Mouse (Mus musculus): ENCODE data around the gene Ptgis. TPM values are rescaled to one million over a fixed set of nuclear protein-coding genes. Genes with fewer than 3 reads are reported as not detected.

Gene Ptgis
- polyA plus RNA-seq, 1 experiment from 2014 or later: 20.6 TPM

GRCm38 (mm10) chr2:167221159-167221845, 19.1 kb downstream of the Ptgis start:
- H3K9ac ChIP-seq (replicated peaks; ENCODE audit: low read length): no peak overlapping the region
- H3K4me1 ChIP-seq (ENCODE audit: insufficient read depth, low read length): no peaks in the 10 kb centered on the region
- no peak for ATAC-seq (ENCODE audit: low FRiP score, low TSS enrichment)
- H3K9me3 ChIP-seq (ENCODE audit: low read length): no peaks in the 10 kb centered on the region
- H3K27me3 ChIP-seq (ENCODE audit: insufficient read depth, low read length): no peaks in the 10 kb centered on the region
- no peak overlapping the region for H3K4me2 ChIP-seq (replicated peaks; ENCODE audit: low read depth, low read length)
- no peak overlapping the region for H3K4me3 ChIP-seq (ENCODE audit: low read length)
- WGBS: 89% methylated on average over 13 of the region's 13 CpGs
- no peak overlapping the region for H3K27ac ChIP-seq (ENCODE audit: low read length)
- H3K36me3 ChIP-seq (ENCODE audit: insufficient read depth, low read length): peaks cover 5% of the 10 kb centered on the region; the same call in 1 of the 2 replicates

GRCm38 (mm10) chr2:167220736-167221135, 19.7 kb downstream of the Ptgis start:
- Histone ChIP-seq H3K36me3 (ENCODE audit: insufficient read depth, low read length) (peaks cover 9% of the 10 kb centered on the region; the same call in 1 of the 2 replicates), H3K4me1 (ENCODE audit: insufficient read depth, low read length) (no peaks in the 10 kb centered on the region), H3K27me3 (ENCODE audit: insufficient read depth, low read length) (no peaks in the 10 kb centered on the region), H3K9ac (replicated peaks; ENCODE audit: low read length) (no peak overlapping the region), H3K4me2 (replicated peaks; ENCODE audit: low read depth, low read length) (no peak overlapping the region), H3K4me3 (ENCODE audit: low read length) (no peak overlapping the region), H3K9me3 (ENCODE audit: low read length) (no peaks in the 10 kb centered on the region), H3K27ac (ENCODE audit: low read length) (no peak overlapping the region)
- ATAC-seq (ENCODE audit: low FRiP score, low TSS enrichment): no peak
- 89% methylated on average over 5 of the region's 5 CpGs for WGBS

GRCm38 (mm10) chr2:167219154-167219775, 21.1 kb downstream of the Ptgis start:
- peaks cover 10% of the 10 kb centered on the region; the same call in 1 of the 2 replicates for H3K36me3 ChIP-seq (ENCODE audit: insufficient read depth, low read length)
- peak; percentile 82 for ATAC-seq (ENCODE audit: low FRiP score, low TSS enrichment)

GRCm38 (mm10) chr2:167213666-167214065, 26.7 kb downstream of the Ptgis start:
- Histone ChIP-seq H3K9ac (replicated peaks; ENCODE audit: low read length) (no peak overlapping the region), H3K4me2 (replicated peaks; ENCODE audit: low read depth, low read length) (no peak overlapping the region), H3K27ac (ENCODE audit: low read length) (no peak overlapping the region), H3K27me3 (ENCODE audit: insufficient read depth, low read length) (no peaks in the 10 kb centered on the region), H3K9me3 (ENCODE audit: low read length) (0 out of 2 replicates have a peak, but pooled peaks cover 3% of the 10 kb centered on the region), H3K4me3 (ENCODE audit: low read length) (no peak overlapping the region), H3K36me3 (ENCODE audit: insufficient read depth, low read length) (0 out of 2 replicates have a peak, but pooled peaks cover 5% of the 10 kb centered on the region), H3K4me1 (ENCODE audit: insufficient read depth, low read length) (no peaks in the 10 kb centered on the region)
- WGBS: 91% methylated on average over 12 of the region's 12 CpGs
- no peak for ATAC-seq (ENCODE audit: low FRiP score, low TSS enrichment)

More at GRCm38 (mm10) chr2:167219154-167219775, 21.1 kb downstream of the Ptgis start:
- Histone ChIP-seq H3K9me3 (ENCODE audit: low read length) (no peaks in the 10 kb centered on the region), H3K4me2 (replicated peaks; ENCODE audit: low read depth, low read length) (no peak overlapping the region), H3K4me1 (ENCODE audit: insufficient read depth, low read length) (no peaks in the 10 kb centered on the region), H3K27me3 (ENCODE audit: insufficient read depth, low read length) (no peaks in the 10 kb centered on the region), H3K4me3 (ENCODE audit: low read length) (no peak overlapping the region), H3K9ac (replicated peaks; ENCODE audit: low read length) (no peak overlapping the region), H3K27ac (ENCODE audit: low read length) (no peak overlapping the region)
- WGBS: 44% methylated on average over 8 of the region's 8 CpGs

- Histone ChIP-seq H3K4me1 (ENCODE audit: insufficient read depth, low read length) (no peaks in the 10 kb centered on the region), H3K27ac (ENCODE audit: low read length) (no peak overlapping the region), H3K4me3 (ENCODE audit: low read length) (no peak overlapping the region), H3K4me2 (replicated peaks; ENCODE audit: low read depth, low read length) (no peak overlapping the region), H3K36me3 (ENCODE audit: insufficient read depth, low read length) (0 out of 2 replicates have a peak, but pooled peaks cover 5% of the 10 kb centered on the region), H3K27me3 (ENCODE audit: insufficient read depth, low read length) (no peaks in the 10 kb centered on the region), H3K9ac (replicated peaks; ENCODE audit: low read length) (no peak overlapping the region), H3K9me3 (ENCODE audit: low read length) (0 out of 2 replicates have a peak, but pooled peaks cover 3% of the 10 kb centered on the region)
- ATAC-seq (ENCODE audit: low FRiP score, low TSS enrichment): no peak
- 92% methylated on average over 3 of the region's 3 CpGs for WGBS
Observed at GRCm38 (mm10) chr2:167213076-167213475, 27.3 kb downstream of the Ptgis start.

- ATAC-seq (ENCODE audit: low FRiP score, low TSS enrichment): no peak
- Histone ChIP-seq H3K9ac (replicated peaks; ENCODE audit: low read length) (no peak overlapping the region), H3K4me2 (replicated peaks; ENCODE audit: low read depth, low read length) (no peak overlapping the region), H3K27me3 (ENCODE audit: insufficient read depth, low read length) (no peaks in the 10 kb centered on the region), H3K4me3 (ENCODE audit: low read length) (no peak overlapping the region), H3K36me3 (ENCODE audit: insufficient read depth, low read length) (0 out of 2 replicates have a peak, but pooled peaks cover 5% of the 10 kb centered on the region), H3K27ac (ENCODE audit: low read length) (no peak overlapping the region), H3K9me3 (ENCODE audit: low read length) (0 out of 2 replicates have a peak, but pooled peaks cover 3% of the 10 kb centered on the region), H3K4me1 (ENCODE audit: insufficient read depth, low read length) (no peaks in the 10 kb centered on the region)
- 96% methylated on average over 6 of the region's 6 CpGs for WGBS
Observed at GRCm38 (mm10) chr2:167212551-167212950, 27.9 kb downstream of the Ptgis start.

GRCm38 (mm10) chr2:167212089-167212488, 28.3 kb downstream of the Ptgis start:
- no peaks in the 10 kb centered on the region for H3K27me3 ChIP-seq (ENCODE audit: insufficient read depth, low read length)
- H3K27ac ChIP-seq (ENCODE audit: low read length): no peak overlapping the region
- 0 out of 2 replicates have a peak, but pooled peaks cover 5% of the 10 kb centered on the region for H3K36me3 ChIP-seq (ENCODE audit: insufficient read depth, low read length)
- no peak overlapping the region for H3K9ac ChIP-seq (replicated peaks; ENCODE audit: low read length)
- no peak overlapping the region for H3K4me2 ChIP-seq (replicated peaks; ENCODE audit: low read depth, low read length)
- no peak overlapping the region for H3K4me3 ChIP-seq (ENCODE audit: low read length)
- 89% methylated on average over 3 of the region's 3 CpGs for WGBS
- 0 out of 2 replicates have a peak, but pooled peaks cover 3% of the 10 kb centered on the region for H3K9me3 ChIP-seq (ENCODE audit: low read length)
- H3K4me1 ChIP-seq (ENCODE audit: insufficient read depth, low read length): no peaks in the 10 kb centered on the region
- ATAC-seq (ENCODE audit: low FRiP score, low TSS enrichment): no peak

GRCm38 (mm10) chr2:167209900-167210299, 30.5 kb downstream of the Ptgis start:
- no peak overlapping the region for H3K9ac ChIP-seq (replicated peaks; ENCODE audit: low read length)
- no peaks in the 10 kb centered on the region for H3K27me3 ChIP-seq (ENCODE audit: insufficient read depth, low read length)
- 0 out of 2 replicates have a peak, but pooled peaks cover 7% of the 10 kb centered on the region for H3K4me1 ChIP-seq (ENCODE audit: insufficient read depth, low read length)
- WGBS: 61% methylated on average over 9 of the region's 9 CpGs
- ATAC-seq (ENCODE audit: low FRiP score, low TSS enrichment): no peak
- H3K4me2 ChIP-seq (replicated peaks; ENCODE audit: low read depth, low read length): no peak overlapping the region
- H3K9me3 ChIP-seq (ENCODE audit: low read length): 0 out of 2 replicates have a peak, but pooled peaks cover 3% of the 10 kb centered on the region
- H3K27ac ChIP-seq (ENCODE audit: low read length): no peak overlapping the region
- H3K4me3 ChIP-seq (ENCODE audit: low read length): no peak overlapping the region
- no peaks in the 10 kb centered on the region for H3K36me3 ChIP-seq (ENCODE audit: insufficient read depth, low read length)

GRCm38 (mm10) chr2:167208984-167209383, 31.4 kb downstream of the Ptgis start:
- 0 out of 2 replicates have a peak, but pooled peaks cover 7% of the 10 kb centered on the region for H3K4me1 ChIP-seq (ENCODE audit: insufficient read depth, low read length)
- ATAC-seq (ENCODE audit: low FRiP score, low TSS enrichment): no peak
- H3K4me2 ChIP-seq (replicated peaks; ENCODE audit: low read depth, low read length): no peak overlapping the region
- no peaks in the 10 kb centered on the region for H3K36me3 ChIP-seq (ENCODE audit: insufficient read depth, low read length)
- H3K9me3 ChIP-seq (ENCODE audit: low read length): 0 out of 2 replicates have a peak, but pooled peaks cover 3% of the 10 kb centered on the region
- WGBS: 83% methylated on average over 3 of the region's 3 CpGs
- H3K27me3 ChIP-seq (ENCODE audit: insufficient read depth, low read length): no peaks in the 10 kb centered on the region
- H3K9ac ChIP-seq (replicated peaks; ENCODE audit: low read length): no peak overlapping the region
- H3K4me3 ChIP-seq (ENCODE audit: low read length): no peak overlapping the region
- no peak overlapping the region for H3K27ac ChIP-seq (ENCODE audit: low read length)

Data from kidney, embryonic 16.5 days (tissue).